Mouse (Mus musculus) T-cell, adult 2 months (primary cell): ENCODE data around the gene Dnajb1.
A peak's percentile ranks its signal among the peaks of the same experiment; 100 is the strongest.
"Not testable (repeated sequence)": the region's sequence is repeated elsewhere in the genome, so short reads cannot be mapped to it uniquely, and the experiment has no call there.

ENCODE experiments used
- DNase-seq: peaks from one replicate; pipeline ENCODE4 v3.0.0; 2022; ENCODE audit warnings: low spot score

Gene Dnajb1

GRCm38 (mm10) chr8:83578131-83579055 is 29.6 kb upstream of the Dnajb1 start:
- DNase-seq: no peak

GRCm38 (mm10) chr8:83579676-83580075 is 28.3 kb upstream of the Dnajb1 start:
- no peak for DNase-seq

GRCm38 (mm10) chr8:83580826-83581225 is 27.2 kb upstream of the Dnajb1 start:
- DNase-seq: no peak

- no peak for DNase-seq
These were observed 25.8 kb upstream of the Dnajb1 start for GRCm38 (mm10) chr8:83582226-83582625.

- DNase-seq: no peak
These were observed 24.8 kb upstream of the Dnajb1 start for GRCm38 (mm10) chr8:83583236-83583635.

- DNase-seq: no peak
These were observed 23.2 kb upstream of the Dnajb1 start for GRCm38 (mm10) chr8:83584771-83585170.

- DNase-seq: no peak
These were observed 22.7 kb upstream of the Dnajb1 start for GRCm38 (mm10) chr8:83585333-83585732.

GRCm38 (mm10) chr8:83587644-83588043 is 20.3 kb upstream of the Dnajb1 start:
- no peak for DNase-seq

- DNase-seq: no peak
These were observed 19.1 kb upstream of the Dnajb1 start for GRCm38 (mm10) chr8:83588886-83589285.

- no peak for DNase-seq
These were observed 17.4 kb upstream of the Dnajb1 start for GRCm38 (mm10) chr8:83590488-83591023.

GRCm38 (mm10) chr8:83592682-83593081 is 15.3 kb upstream of the Dnajb1 start:
- DNase-seq: no peak

GRCm38 (mm10) chr8:83593325-83594166 is 14.4 kb upstream of the Dnajb1 start:
- peak; percentile 28 for DNase-seq

GRCm38 (mm10) chr8:83594167-83595049 is 13.6 kb upstream of the Dnajb1 start:
- DNase-seq: peak; percentile 94

- not testable (repeated sequence) for DNase-seq
These were observed 13.0 kb upstream of the Dnajb1 start for GRCm38 (mm10) chr8:83595050-83595345.

GRCm38 (mm10) chr8:83596369-83596768 is 11.6 kb upstream of the Dnajb1 start:
- DNase-seq: peak; percentile 34

GRCm38 (mm10) chr8:83598146-83598545 is 9.8 kb upstream of the Dnajb1 start:
- no peak for DNase-seq

GRCm38 (mm10) chr8:83599814-83600213 is 8.2 kb upstream of the Dnajb1 start:
- DNase-seq: peak; percentile 12

GRCm38 (mm10) chr8:83602650-83603029 is 5.4 kb upstream of the Dnajb1 start:
- DNase-seq: no peak

- peak; percentile 85 for DNase-seq
These were observed 421 bp downstream of the Dnajb1 start for GRCm38 (mm10) chr8:83608398-83608829.

- DNase-seq: no peak
These were observed 1.1 kb downstream of the Dnajb1 start for GRCm38 (mm10) chr8:83609086-83609485.

- no peak for DNase-seq
These were observed 1.7 kb downstream of the Dnajb1 start for GRCm38 (mm10) chr8:83609547-83610180.
